Mouse (Mus musculus) Patski (cell line): Measurements from ENCODE around the gene Fry. TPM values are rescaled to one million over a fixed set of nuclear protein-coding genes. Genes with fewer than 3 reads are reported as not detected.

Source experiments
- ATAC-seq: fragments of 100-300 bp; one replicate; pipeline ENCODE4 v1.8.0; 2021
- CTCF ChIA-PET: fragments of 350-600 bp; sonication (Branson Sonifier 250); formaldehyde crosslinking; loops from one replicate; lab custom pipeline; 2022; ENCODE audit warnings: inconsistent platforms; lab: Charles Lee
- POLR2A ChIA-PET: fragments of 350-600 bp; sonication (Branson Sonifier 250); formaldehyde crosslinking; loops from one replicate; lab custom pipeline; 2022; ENCODE audit warnings: antibody characterized with exemption, inconsistent platforms; lab: Charles Lee
- DNase-seq: peaks from one replicate; pipeline ENCODE4 v3.0.0-alpha.2; 2011; ENCODE audit warnings: low read depth, low spot score
- H3K27me3 ChIP-seq: fragments of 371-371 bp; one replicate; pipeline ENCODE4 v1.5.1; 2021
- CTCF ChIP-seq: fragments of 100-300 bp; IDR thresholded peaks from one replicate; pipeline ENCODE4 v1.5.1; 2021
- in situ Hi-C: fragments of 300-500 bp; cut with MboI; formaldehyde crosslinking; loops from 3 replicates; pipeline ENCODE4 v1.11.1; 2018; ENCODE audit warnings: low pct_unique_long_range_greater_than_20kb, mixed read lengths
- polyA plus RNA-seq: library from polyadenylated mRNA; unstranded; gene quantifications from one replicate; pipeline ENCODE4 v1.2.3, GENCODE M21; 2021

Fry gene
- polyA plus RNA-seq, 1 experiment from 2014 or later = 0.05 TPM

GRCm38 (mm10) chr5:150290494-150291199, 172.2 kb downstream of the Fry start:
- no peaks in the 10 kb centered on the region for H3K27me3 ChIP-seq
- CTCF ChIA-PET = no interaction called here
- DNase-seq (no peak), ATAC-seq (no peak)
- no peak for TF ChIP-seq CTCF
- in situ Hi-C loops = no loop called here
- POLR2A ChIA-PET = interaction anchor here (0.7 kb wide), 1 partner anchor 16 kb away, joined by 8 read pairs; no protein-coding TSS in a partner anchor

GRCm38 (mm10) chr5:150291216-150291615, 172.8 kb downstream of the Fry start:
- ChIA-PET CTCF (no interaction called here), POLR2A (no interaction called here)
- no peak for DNase-seq
- H3K27me3 ChIP-seq = no peaks in the 10 kb centered on the region
- no peak for TF ChIP-seq CTCF
- in situ Hi-C loops = no loop called here
- no peak for ATAC-seq

- no peak for ATAC-seq
- ChIA-PET CTCF (no interaction called here), POLR2A (no interaction called here)
- DNase-seq = no peak
- TF ChIP-seq CTCF = no peak
- H3K27me3 ChIP-seq = no peaks in the 10 kb centered on the region
- in situ Hi-C loops = no loop called here
These were observed 173.7 kb downstream of the Fry start for GRCm38 (mm10) chr5:150292186-150292585.

GRCm38 (mm10) chr5:150294306-150294705, 175.9 kb downstream of the Fry start:
- no peaks in the 10 kb centered on the region for H3K27me3 ChIP-seq
- ATAC-seq = no peak
- ChIA-PET POLR2A (no interaction called here), CTCF (no interaction called here)
- in situ Hi-C loops = no loop called here
- no peak for DNase-seq
- no peak for TF ChIP-seq CTCF

- in situ Hi-C loops = no loop called here
- ChIA-PET CTCF (no interaction called here), POLR2A (no interaction called here)
- no peak for ATAC-seq
- DNase-seq = no peak
- H3K27me3 ChIP-seq = no peaks in the 10 kb centered on the region
- no peak for TF ChIP-seq CTCF
These were observed 176.7 kb downstream of the Fry start for GRCm38 (mm10) chr5:150295096-150295495.

GRCm38 (mm10) chr5:150298969-150299368, 180.5 kb downstream of the Fry start:
- ChIA-PET POLR2A (no interaction called here), CTCF (no interaction called here)
- H3K27me3 ChIP-seq = no peaks in the 10 kb centered on the region
- DNase-seq (no peak), ATAC-seq (no peak)
- in situ Hi-C loops = no loop called here
- no peak for TF ChIP-seq CTCF

GRCm38 (mm10) chr5:150302123-150302522, 183.7 kb downstream of the Fry start:
- no peaks in the 10 kb centered on the region for H3K27me3 ChIP-seq
- ATAC-seq = no peak
- no peak for TF ChIP-seq CTCF
- in situ Hi-C loops = no loop called here
- CTCF ChIA-PET = no interaction called here
- POLR2A ChIA-PET = no interaction called here
- DNase-seq = no peak

GRCm38 (mm10) chr5:150302996-150303395, 184.6 kb downstream of the Fry start:
- DNase-seq (no peak), ATAC-seq (no peak)
- in situ Hi-C loops = no loop called here
- no peak for TF ChIP-seq CTCF
- ChIA-PET CTCF (no interaction called here), POLR2A (no interaction called here)
- H3K27me3 ChIP-seq = no peaks in the 10 kb centered on the region

- no peak for TF ChIP-seq CTCF
- no peak for DNase-seq
- no peak for ATAC-seq
- H3K27me3 ChIP-seq = no peaks in the 10 kb centered on the region
- ChIA-PET CTCF (no interaction called here), POLR2A (no interaction called here)
- in situ Hi-C loops = no loop called here
These were observed 188.1 kb downstream of the Fry start for GRCm38 (mm10) chr5:150306497-150306896.

GRCm38 (mm10) chr5:150313229-150313628, 194.8 kb downstream of the Fry start:
- in situ Hi-C loops = no loop called here
- ATAC-seq (no peak), DNase-seq (no peak)
- TF ChIP-seq CTCF = peak; percentile 31
- ChIA-PET POLR2A (interaction anchor here (0.7 kb wide), 1 partner anchor 12 kb away, joined by 3 read pairs; no protein-coding TSS in a partner anchor), CTCF (no interaction called here)
- H3K27me3 ChIP-seq = no peaks in the 10 kb centered on the region

- TF ChIP-seq CTCF = peak; percentile 15
- H3K27me3 ChIP-seq = no peaks in the 10 kb centered on the region
- ATAC-seq (no peak), DNase-seq (no peak)
- POLR2A ChIA-PET = no interaction called here
- CTCF ChIA-PET = no interaction called here
- in situ Hi-C loops = no loop called here
These were observed 196.1 kb downstream of the Fry start for GRCm38 (mm10) chr5:150314582-150314981.
